Mouse (Mus musculus) cerebellum, adult 9-10 months (tissue): ENCODE measurements around the gene Ppm1m.

Source experiments
- DNase-seq: peaks from one replicate; pipeline ENCODE4 v3.0.0; 2022

Ppm1m gene

DNA sequence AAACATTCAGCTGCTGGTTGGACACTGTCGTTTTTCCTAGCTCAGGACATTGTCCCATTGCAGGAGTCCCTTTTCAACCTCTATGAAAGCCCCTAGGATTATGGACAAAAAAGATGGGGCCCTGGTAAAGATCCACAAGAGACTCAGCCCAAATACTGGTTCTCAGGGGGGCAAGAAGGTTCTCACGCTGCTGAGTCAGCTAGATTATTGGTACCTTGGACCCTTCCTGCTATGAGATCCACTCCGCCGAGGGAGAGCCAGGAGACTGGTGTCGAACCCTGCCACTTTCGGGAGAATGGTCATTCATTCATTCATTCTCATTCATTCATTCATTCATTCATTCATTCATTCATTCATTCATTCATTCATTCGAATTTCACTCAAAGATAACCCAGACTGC lies 17.4 kb upstream of the Ppm1m start:
- no peak for DNase-seq

DNA sequence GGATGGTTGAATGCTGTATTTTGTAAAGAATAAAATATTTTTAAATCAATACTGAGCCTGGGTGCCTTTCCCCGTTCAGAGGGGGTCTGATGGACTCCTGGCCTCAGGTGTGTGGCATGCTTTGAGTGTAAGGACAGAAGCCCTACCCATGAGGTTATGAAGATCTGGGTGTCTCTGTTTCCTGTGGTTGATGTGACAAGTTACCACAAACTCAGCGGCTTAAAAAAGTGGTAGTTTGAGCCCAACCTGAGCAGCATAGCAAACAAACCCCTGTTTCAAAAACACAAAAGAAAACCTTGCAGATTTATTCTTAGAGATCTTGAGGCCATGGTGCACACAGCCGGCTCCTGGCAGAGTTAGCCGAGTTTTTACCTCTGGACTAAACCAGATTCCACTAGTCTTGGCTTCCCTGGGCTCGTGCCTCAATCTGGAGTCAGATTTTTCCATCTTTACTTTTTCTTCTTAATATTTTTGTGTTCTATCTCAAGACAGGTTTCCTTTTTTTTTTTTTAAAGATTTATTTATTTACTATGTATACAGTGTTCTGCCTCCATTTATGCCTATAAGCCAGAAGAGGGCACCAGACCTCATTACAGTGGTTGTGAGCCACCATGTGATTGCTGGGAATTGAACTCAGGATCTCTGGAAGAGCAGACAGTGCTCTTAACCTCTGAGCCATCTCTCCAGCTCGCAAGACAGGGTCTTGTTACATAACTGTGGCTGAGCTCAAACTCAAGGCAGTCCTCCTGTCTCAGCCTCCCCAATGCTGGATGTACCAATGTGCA lies 16.0 kb upstream of the Ppm1m start:
- DNase-seq = no peak

DNA sequence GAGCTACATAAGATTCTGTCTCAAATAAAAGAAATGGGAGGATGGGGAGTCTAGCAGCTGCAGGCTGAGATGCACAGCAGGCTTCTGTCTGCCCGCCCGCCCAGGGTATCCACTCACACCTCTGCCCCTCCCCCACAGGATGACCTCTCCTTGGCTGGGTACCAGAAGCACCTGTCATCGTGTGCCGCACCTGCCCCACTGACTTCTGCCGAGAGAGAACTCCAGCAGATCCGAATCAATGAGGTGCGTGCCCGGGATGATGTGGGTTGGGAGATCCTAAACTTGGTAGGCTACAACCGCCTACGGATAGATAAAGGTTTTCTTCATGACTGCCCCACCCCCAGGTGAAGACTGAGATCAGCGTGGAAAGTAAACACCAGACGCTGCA lies 13.0 kb upstream of the Ppm1m start:
- DNase-seq = no peak

DNA sequence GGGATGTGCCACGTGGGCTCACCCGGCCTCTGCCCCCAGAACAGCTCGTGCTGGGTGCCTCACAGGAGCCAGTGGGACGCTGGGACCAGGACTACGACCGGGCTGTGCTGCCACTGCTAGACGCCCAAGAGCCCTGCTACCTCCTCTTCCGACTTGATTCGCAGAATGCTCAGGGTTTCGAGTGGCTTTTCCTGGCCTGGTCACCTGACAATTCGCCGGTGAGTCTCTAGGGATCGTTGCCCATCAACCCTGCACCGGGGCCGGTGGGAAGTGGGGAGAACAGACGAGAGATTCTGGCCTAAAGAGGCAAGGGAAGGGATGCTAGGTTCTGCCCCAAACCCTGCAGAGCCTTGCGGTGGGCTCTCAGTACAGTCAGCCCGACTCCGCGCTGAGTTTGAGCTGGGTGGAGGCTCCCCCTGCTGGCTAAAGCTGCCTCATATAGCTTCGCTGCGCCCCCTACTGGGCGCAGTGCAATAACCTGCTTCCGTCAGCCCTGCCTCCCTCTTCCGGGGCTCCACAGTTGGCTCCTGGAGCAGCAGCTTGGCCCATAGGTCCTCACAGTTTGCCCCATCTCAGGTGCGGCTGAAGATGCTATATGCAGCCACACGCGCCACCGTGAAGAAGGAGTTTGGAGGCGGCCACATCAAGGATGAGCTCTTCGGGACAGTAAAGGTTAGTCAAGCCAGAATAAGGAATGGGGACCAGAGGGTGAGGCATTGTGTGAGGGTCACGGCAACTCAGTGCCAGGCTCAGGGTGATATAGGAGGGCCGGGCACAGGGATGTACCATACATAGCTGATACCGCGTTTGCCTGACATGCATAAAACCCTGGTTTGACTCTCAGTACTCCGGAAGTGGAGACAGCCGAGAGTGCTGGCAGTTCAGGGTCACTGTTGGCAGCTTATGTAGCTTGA lies 12.4 kb upstream of the Ppm1m start:
- DNase-seq = peak; percentile 89

DNA sequence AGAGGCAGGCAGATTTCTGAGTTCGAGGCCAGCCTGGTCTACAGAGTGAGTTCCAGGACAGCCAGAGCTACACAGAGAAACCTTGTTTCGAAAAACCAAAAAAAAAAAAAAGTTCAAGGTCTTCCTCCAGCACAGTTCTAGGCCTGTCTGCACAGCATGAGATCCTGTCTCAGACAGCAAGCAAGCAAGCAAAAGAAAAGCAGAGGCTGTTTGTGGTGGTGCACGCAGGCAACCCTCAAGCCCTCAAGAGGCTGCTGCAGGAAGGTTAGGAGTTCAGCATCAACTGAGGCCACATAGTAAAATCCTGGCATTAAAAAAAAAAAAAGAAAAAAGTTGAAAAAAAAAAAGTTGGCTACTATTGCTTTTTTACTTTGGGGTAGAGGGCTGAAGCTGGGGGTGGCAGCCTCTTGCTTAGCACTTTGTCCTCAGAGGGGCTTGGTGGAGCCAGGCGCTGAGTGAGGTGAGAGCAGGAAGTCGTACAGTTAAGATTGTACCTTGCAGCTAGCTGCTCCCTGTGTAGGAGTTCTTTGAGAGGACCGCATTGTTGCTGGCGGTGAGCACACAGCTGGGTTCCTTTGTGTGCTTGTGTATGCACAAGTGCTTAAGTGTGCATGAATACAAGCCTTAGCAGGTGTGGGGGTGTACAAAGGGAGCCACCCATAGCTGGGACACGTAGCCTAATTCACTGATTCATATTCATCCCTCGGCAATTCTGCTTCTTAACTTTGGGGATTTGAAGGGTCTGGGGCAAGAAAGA lies 11.5 kb upstream of the Ppm1m start:
- DNase-seq = no peak

DNA sequence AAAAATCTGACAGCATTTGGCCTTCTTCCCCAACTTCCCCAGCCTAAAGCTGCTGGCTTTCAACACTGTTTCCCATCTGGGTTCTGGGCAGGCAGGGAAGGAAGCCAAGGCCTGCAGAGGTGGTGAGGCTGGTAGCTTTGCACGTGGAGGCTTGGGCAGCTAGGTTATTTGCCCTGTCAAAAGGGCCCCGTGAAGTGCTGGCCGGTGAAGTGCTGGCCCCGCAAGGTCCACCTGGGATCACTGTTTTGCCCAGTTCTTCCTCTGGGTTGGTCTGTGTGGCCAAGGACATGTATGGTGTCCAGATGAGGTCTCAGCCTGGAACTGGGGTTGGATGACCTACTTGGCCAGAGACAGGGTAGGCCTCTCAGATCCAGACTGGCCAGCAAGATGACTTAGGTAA lies 10.4 kb upstream of the Ppm1m start:
- no peak for DNase-seq

DNA sequence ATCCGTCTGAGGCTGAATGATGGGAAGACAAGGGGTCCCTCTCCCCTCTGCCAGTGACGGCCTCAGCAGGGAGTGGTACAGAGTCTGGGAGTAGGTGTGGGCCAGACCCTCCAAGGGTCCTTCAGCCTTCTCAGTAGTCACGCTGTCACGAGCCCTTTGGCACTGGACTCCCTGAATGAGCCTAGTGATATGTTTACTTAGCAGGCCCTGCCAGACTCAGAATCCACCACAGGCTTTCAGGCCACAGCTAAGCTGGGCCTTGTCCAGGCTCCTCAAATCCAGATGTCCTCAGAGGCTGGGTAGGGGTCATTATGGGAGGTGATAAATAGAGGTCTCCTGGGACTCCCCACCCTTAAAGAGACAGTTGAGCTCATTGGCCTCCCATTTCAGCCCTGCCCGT lies 8.6 kb upstream of the Ppm1m start:
- no peak for DNase-seq

DNA sequence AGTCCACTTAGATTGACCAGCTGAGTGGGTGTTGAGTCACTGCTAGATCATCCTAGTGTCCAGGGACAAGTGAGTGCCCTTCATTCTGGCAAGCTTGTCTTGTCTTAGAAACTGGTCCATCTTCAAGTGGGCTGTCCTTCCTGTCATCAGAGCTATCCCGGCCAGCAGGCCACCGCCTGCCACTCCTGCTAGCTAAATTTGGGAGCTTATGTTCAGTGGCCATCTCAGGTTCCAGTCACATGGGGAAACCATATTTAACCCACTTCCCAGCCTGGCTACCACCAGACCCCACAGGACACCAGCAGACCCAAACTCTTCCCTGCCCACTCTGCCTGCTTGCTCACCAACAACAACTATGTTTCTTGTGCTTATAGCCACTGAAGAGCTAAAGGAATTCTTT lies 7.0 kb upstream of the Ppm1m start:
- no peak for DNase-seq

DNA sequence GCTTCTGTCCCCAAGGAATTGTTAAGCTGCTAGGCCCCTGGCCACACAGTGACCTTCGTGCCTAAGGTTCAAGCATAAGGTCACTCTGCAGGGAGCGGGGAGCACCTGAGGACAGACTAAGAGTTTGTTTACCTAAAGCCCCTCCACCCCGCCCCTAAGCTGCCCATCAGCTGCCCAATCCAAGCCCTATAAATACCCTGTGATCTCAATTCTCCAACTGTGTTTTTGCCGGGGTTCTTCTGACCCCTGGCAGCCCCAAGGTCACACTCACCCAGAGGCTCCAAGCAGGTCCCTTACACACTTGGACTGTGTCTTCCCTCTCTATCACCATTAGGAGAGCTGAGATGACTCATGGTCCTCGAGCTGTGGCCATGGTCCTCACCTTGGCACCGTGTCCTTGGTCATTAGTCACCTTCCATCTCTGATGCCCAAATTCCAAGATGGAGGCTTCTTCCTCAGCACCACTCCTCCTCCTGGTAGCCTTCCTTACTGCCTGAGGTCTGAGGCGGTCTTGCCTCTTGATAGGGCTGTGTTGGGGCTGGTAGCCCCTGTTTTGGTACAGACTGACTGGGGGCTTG lies 6.3 kb upstream of the Ppm1m start:
- peak; percentile 48 for DNase-seq

DNA sequence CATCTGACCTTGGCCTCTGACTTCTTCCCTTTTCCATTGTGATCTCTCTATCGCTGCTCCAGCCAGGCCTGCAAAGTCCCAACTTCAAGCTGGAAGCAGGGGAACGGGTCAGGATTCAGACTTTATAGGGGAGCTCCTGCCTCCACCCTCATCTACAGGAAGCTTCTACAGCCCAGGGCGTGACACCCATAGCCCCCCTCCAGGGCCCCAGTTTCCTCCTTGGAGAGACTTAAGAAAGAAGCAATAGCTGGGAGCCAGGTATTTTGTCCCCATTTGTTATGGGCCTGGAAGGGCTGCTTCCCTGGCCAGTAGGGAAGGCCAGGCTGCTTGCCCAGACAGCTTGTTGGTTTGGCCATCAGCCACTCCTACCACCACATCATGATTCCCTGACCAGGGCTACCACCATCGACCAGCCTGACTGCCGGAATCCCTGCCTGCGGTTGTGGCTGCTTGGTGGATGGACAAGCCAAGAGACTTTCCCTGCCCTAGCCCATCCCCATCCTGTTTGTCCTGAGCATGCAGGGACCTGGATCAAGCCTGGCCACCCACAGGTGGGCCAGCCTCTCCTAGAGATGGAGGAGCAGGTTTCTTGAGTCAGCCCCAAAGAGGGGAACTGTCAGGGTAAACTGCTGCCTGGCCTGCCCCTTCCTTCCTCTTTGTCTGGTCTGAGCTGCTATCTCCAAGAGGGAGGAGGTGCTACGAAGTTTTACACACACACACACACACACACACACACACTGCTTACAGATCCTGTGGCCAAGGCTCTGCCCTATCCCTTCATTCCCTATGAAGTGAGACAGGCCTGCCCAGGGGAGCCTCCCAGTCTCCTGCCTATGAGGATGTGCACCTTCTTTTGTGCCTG lies 4.7 kb upstream of the Ppm1m start:
- DNase-seq = peak; percentile 87

DNA sequence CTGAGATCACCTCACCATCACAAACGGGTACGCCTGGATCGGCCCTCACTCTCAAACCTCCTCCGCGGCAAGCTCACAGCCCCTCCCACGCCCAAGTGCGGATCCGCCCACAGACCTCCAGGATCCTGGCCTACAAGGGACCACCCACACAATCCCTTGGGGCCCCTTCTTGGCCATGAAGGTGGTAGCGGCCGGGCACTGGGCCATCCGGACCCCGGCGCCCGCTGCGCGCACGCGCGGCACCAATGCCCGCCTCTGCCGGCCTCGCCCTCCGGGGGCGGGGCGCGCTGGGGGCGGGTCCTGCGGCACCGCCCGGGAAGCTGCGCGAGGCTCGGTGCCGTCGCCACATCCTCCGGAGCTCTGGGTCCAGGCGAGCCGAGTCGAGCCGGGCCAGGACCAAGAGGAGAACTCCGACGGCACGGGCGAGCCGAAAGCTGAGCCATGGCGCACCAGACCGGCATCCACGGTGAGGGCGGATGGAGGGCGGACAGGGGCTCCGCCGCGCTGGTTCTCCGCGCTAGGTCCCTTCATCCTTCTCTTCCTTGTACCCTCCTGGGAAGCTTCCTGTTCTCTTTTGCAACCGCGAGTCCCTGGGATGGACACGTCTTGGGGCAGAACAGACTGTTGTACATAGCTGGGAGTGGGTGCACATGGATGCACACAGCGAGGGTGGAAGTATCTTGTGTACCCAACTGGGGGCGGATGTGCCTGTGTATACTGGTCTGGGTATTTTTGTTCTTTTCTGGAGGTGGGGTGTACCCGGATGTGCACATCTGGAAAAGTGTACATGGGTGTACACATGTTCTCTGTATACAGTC lies 3.5 kb upstream of the Ppm1m start, which contains the start of gene Twf2:
Gene Twf2, plus strand, starts transcription at position 290 of the 818 bp plus-strand sequence.
- DNase-seq = peak; percentile 89

DNA sequence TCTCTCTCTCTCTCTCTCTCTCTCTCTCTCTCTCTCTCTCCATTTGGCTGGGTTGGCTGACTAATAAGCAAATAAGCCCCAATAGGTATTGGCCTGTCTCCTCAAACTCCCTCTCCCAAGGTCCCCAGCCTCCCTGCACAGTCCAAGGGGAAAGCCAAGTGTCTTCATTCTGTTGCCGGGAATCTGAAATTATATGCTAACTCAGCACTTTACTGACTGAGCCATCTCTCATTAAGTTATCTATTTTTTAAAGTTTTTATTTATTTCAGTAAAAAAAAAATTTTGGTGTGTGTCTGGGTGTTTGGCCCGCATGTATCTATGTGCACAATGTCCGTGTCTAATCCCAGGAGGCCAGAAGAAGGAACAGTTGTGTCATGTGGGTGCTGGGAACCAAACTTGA lies 2.3 kb upstream of the Ppm1m start:
- DNase-seq = no peak

DNA sequence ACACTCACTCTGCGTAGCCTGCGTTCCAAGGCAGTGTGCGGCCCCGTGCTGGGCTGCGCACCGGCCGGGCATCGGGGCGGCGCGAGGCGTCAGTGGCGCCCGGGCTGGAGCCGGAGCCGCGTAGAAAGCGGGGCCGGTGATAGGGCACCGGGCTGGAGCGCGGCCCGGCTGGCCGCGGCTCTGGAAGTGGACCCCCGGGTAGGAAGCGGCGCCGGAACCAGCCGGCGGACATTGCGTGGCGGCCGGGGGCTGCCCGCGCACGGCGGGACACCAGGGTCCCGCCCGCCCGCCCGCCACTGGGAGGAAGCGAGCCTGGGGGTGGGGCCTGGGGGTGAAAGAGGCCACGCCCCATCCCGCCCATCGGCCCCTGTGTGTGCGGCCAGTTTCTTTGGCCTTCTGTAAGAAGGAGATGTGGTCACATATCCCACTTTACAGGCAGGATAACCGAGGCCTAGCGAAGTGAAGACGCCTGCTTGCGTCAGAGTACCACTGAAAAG lies 536 bp downstream of the Ppm1m start:
- DNase-seq = peak; percentile 58

DNA sequence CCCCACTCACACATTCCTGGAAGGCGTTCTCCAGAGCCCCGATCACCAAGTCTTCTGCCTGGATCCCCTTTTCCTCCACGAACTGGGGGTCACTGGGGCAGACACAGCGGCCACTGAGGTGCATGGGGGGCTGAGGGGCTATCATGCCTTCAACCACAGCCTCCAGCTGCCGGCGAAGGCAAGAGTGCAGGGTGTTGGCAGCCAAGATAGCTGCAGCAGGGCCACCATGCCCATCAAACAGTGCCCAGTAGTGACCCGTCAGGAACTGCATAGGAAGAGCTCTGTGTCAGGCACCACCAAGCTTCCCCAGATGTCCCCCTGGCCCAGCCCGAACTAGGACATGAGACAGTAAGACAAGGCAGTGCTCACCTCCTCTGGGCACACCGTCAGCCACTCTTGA lies 1.8 kb downstream of the Ppm1m start:
- DNase-seq = peak; percentile 39

DNA sequence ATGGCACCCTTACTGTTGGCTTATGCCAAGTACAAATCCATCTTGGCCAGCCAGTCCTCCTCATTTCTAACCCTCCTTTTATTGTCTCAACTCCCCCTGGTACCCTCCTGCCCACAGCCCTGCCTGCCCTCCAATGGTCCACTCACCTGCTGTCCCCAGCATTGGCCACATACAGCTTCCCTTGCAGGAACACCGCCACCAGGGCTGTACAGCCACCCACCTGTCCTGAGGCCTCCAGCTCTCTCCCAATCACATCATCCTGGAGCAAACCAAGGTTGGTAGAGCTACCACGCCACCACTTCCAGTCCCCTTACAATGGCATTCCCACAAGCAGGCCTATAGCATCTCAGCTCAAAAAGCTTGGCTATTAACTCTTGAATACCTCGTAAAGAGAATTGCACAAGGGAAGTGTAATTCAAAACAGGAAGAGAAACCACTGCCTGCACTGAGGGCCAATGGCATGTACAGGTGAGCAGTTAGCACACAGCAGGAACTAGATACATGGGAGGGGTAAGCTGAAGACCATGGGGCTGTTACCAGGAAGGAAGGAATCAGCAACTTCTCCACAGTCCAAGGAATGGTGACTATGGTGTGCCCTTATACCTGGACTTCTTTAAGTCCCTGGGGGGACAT lies 2.3 kb downstream of the Ppm1m start:
- peak; percentile 30 for DNase-seq

DNA sequence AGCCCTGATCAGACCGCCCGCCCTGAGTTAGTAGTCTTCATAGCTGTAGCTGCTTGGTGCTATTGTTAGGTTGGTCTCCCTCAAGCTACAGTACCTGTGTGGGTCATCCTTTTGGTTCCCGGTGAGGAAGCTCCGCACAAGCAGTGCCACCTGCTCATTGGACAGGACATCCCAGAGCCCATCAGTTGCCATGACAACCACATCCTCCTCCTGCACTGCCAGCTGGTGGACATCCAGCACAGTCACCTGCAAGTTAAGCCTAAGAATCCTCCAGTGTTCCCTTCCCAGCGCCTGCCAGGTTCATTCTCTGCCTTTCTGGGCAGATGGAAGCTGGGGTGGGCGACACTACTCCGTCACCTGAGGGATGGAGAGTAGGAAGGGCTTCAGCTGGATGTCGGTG lies 3.9 kb downstream of the Ppm1m start:
- peak; percentile 90 for DNase-seq

DNA sequence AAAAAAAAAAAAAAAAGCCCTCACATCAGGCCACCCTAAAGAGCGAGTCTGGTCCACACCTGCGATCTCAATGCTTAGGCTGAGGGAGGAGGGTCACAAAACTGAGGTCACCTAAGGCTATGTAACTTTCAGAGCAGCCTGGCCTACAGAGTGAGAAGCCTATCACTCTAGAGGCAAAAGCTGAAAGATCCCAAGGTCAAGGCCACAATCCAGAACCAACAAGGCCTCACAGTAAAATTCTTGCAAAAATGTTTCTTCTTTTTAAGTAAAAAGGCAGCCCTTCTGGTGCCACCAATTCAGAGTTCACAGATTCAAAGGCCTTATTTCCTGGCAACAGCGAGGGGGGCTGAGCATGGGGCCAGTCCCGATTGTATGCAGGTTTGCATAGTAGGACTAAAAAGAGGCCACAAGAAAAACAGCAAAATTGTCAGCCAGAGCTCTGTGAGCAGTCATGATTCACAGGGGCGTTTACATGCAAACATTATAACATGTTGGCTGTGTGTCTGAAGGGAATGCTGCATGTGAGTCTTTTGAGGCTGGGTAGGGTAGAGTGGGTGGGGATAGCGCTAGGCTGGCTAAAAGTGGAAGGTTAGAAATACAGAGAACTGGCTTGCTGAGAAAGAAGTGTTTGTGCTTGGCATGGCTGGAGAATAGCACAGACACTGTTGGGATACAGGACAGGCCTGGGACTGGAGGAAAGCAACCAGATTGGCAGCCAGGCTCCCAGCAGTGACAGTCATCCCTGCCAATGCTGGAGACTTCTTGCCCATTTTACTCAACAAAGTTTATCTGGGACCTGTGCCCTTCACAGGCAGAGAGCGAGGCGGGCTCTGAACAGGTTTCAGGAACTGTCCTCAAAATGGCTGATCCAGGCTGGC lies 5.4 kb downstream of the Ppm1m start:
- peak; percentile 74 for DNase-seq

DNA sequence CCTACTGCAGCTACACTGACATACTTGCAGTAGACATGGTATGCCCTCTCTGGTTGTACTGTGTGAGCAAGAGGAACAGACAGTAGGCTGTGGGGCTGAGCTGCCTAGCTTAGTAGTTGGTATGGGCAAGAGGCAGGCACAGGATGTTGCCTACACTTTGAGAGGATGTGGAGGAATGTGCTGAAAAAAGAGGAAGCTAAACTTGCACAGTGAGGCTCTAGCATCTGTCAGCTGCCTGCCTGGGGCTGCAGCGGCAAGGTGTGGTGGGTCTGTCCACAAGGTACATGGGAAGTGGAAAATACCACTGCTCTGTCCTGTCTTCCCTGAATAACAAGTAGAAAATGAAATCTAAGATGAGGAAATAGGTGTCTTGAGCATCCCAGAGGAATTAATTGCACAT lies 6.5 kb downstream of the Ppm1m start:
- DNase-seq = no peak

DNA sequence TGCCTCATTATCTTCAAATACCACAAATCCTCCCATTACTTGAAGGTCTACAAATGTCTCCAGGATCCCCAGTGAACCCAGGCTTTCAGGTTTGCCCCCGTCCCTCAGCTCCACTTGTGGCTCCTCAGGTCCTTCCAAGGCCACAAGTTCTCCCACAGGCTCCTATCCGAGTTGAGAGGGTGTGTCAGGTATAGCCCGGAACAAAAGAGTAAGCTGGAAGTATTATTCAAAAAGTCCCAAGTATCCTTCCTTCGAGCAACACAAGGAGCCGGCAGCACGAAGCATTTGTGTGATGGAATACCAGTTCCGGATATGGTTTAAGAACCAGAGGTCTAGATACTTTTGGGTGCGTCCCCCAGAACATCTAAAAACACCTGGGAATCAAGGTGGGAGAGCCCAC lies 7.5 kb downstream of the Ppm1m start:
- DNase-seq = no peak
